Comparison of ENCODE assay signal across 20 mouse cellular contexts in genomic region chr1:54954856-54955255, GRCm38 (mm10). TPM values are rescaled to one million over a fixed set of nuclear protein-coding genes. Genes with fewer than 3 reads are reported as not detected.
DNase-seq lines count a peak whose midpoint lies in the region; ATAC-seq lines count a peak whose summit lies in the region.
"Had no signal": no experiment of that assay in that cellular context is flagged by ENCODE, and none has a peak within 500 bp of the region (broad histone marks: within the 10 kb centered on the region; RNA-seq: fewer than 3 reads in every experiment).

No protein-coding gene starts in this region.

- no peaks in the 10 kb centered on the region for H3K27me3 ChIP-seq in embryonic facial prominence, embryonic 11.5 days (ENCODE audit: control insufficient read depth, insufficient read depth, low read length)
- no peaks in the 10 kb centered on the region for H3K27me3 ChIP-seq in embryonic facial prominence, embryonic 10.5 days (replicated peaks; ENCODE audit: low read depth, poor library complexity, severe bottlenecking)
- no peaks in the 10 kb centered on the region for H3K27me3 ChIP-seq in megakaryocyte, embryonic 14.5 days (replicated peaks)
- H3K27me3 ChIP-seq: heart, embryonic 12.5 days; hindbrain, embryonic 15.5 days; limb, embryonic 12.5 days; midbrain, embryonic 15.5 days; stomach, embryonic 15.5 days had no signal

- H3K36me3 ChIP-seq in embryonic facial prominence, embryonic 11.5 days (replicated peaks; ENCODE audit: control insufficient read depth, insufficient read depth, low read depth, low read length): no peaks in the 10 kb centered on the region
- no peaks in the 10 kb centered on the region for H3K36me3 ChIP-seq in embryonic facial prominence, embryonic 10.5 days (replicated peaks)
- no peaks in the 10 kb centered on the region for H3K36me3 ChIP-seq in megakaryocyte, embryonic 14.5 days (replicated peaks; ENCODE audit: low read length)
- H3K36me3 ChIP-seq: heart, embryonic 12.5 days; hindbrain, embryonic 15.5 days; limb, embryonic 12.5 days; midbrain, embryonic 15.5 days; stomach, embryonic 15.5 days had no signal

- H3K9ac ChIP-seq in embryonic facial prominence, embryonic 11.5 days (replicated peaks; ENCODE audit: low read length): no peak overlapping the region
- H3K9ac ChIP-seq: heart, embryonic 12.5 days; hindbrain, embryonic 15.5 days; limb, embryonic 12.5 days; midbrain, embryonic 15.5 days; stomach, embryonic 15.5 days had no signal

- no peaks in the 10 kb centered on the region for H3K9me3 ChIP-seq in embryonic facial prominence, embryonic 11.5 days (replicated peaks; ENCODE audit: control insufficient read depth, low read length)
- H3K9me3 ChIP-seq in embryonic facial prominence, embryonic 10.5 days: no peaks in the 10 kb centered on the region
- peaks cover 5% of the 10 kb centered on the region for H3K9me3 ChIP-seq in megakaryocyte, embryonic 14.5 days
- H3K9me3 ChIP-seq: heart, embryonic 12.5 days; hindbrain, embryonic 15.5 days; limb, embryonic 12.5 days; midbrain, embryonic 15.5 days; stomach, embryonic 15.5 days had no signal

- no peaks in the 10 kb centered on the region for H3K4me1 ChIP-seq in embryonic facial prominence, embryonic 11.5 days (ENCODE audit: control insufficient read depth, insufficient read depth, low read length)
- H3K4me1 ChIP-seq in embryonic facial prominence, embryonic 10.5 days: no peaks in the 10 kb centered on the region
- peaks cover 7% of the 10 kb centered on the region; the same call in 1 of the 2 replicates for H3K4me1 ChIP-seq in megakaryocyte, embryonic 14.5 days
- H3K4me1 ChIP-seq: heart, embryonic 12.5 days; hindbrain, embryonic 15.5 days; midbrain, embryonic 15.5 days; stomach, embryonic 15.5 days had no signal

- no peak overlapping the region for H3K4me2 ChIP-seq in embryonic facial prominence, embryonic 11.5 days (ENCODE audit: low read depth, low read length)
- H3K4me2 ChIP-seq: heart, embryonic 12.5 days; hindbrain, embryonic 15.5 days; limb, embryonic 12.5 days; midbrain, embryonic 15.5 days; stomach, embryonic 15.5 days had no signal

- no peak overlapping the region for H3K4me3 ChIP-seq in embryonic facial prominence, embryonic 11.5 days (ENCODE audit: low read depth, low read length)
- H3K4me3 ChIP-seq in embryonic facial prominence, embryonic 10.5 days: no peak overlapping the region
- H3K4me3 ChIP-seq in megakaryocyte, embryonic 14.5 days (replicated peaks): peak overlapping the region; percentile 2
- H3K4me3 ChIP-seq: heart, embryonic 12.5 days; hindbrain, embryonic 15.5 days; limb, embryonic 12.5 days; midbrain, embryonic 15.5 days; stomach, embryonic 15.5 days had no signal

- 0 out of 2 replicates have a peak, but pooled peaks have one; percentile 34 for ATAC-seq in embryonic facial prominence, embryonic 11.5 days (replicated peaks; ENCODE audit: insufficient number of reproducible peaks, low FRiP score, low TSS enrichment, low read depth)
- no peak for ATAC-seq in megakaryocyte, adult 5-6 weeks (ENCODE audit: poor library complexity, severe bottlenecking)
- ATAC-seq: forebrain, embryonic 14.5 days; midbrain, embryonic 15.5 days had no signal

- no peak overlapping the region for H3K27ac ChIP-seq in embryonic facial prominence, embryonic 11.5 days (replicated peaks; ENCODE audit: low read depth, low read length)
- H3K27ac ChIP-seq in embryonic facial prominence, embryonic 10.5 days (replicated peaks): no peak overlapping the region
- H3K27ac ChIP-seq: hindbrain, embryonic 15.5 days; limb, embryonic 12.5 days; macrophage; midbrain, embryonic 15.5 days; stomach, embryonic 15.5 days had no signal

- WGBS in embryonic facial prominence, embryonic 11.5 days: 78% methylated on average over 4 of the region's 4 CpGs
- 85% methylated on average over 4 of the region's 4 CpGs for WGBS in embryonic facial prominence, embryonic 10.5 days

- no peak for DNase-seq in embryonic facial prominence, embryonic 11.5 days (ENCODE audit: low spot score)
- no peak for DNase-seq in embryonic facial prominence, embryonic 10.5 days (ENCODE audit: low spot score)
- DNase-seq in T-cell, adult 2 months (ENCODE audit: low spot score): peak; percentile 8
- peak; percentile 29 for DNase-seq in thymus, postnatal 14 days
- no peak for DNase-seq in right cerebral cortex, postnatal 14 days
- no peak for DNase-seq in layer of hippocampus, postnatal 36 days
- DNase-seq: cerebellum, adult 9-11 months; embryo, embryonic 11 days; gastrocnemius, postnatal 36 days; kidney, adult 9 months; kidney, postnatal 4 days had no signal

RNA-seq across cellular contexts. Expression of gene Ankrd44, which starts 28.7 kb away (rescaled TPM):
- 24.3 and 24.4 TPM in 2 replicates for polyA plus RNA-seq in embryonic facial prominence, embryonic 11.5 days (2014; fragmentation: Nextera tagmentation; extraction: Ambion mirVana)
- polyA plus RNA-seq in embryonic facial prominence, embryonic 10.5 days (2016; fragmentation: Nextera tagmentation; extraction: Ambion mirVana): 17.4 and 19.2 TPM in 2 replicates
- 0.55 TPM in 1 of 2 replicates, not detected in the other for polyA plus RNA-seq in megakaryocyte, embryonic 14.5 days (2012; ENCODE audit: insufficient read depth, low replicate concordance)
- 205 and 209 TPM in 2 replicates for total RNA-seq in megakaryocyte, adult 5-6 weeks (2015)
- 124 and 138 TPM in 2 replicates for total RNA-seq in megakaryocyte, adult 5-6 weeks (2017)
- total RNA-seq in layer of hippocampus, postnatal 36 days (2021): 10 to 100 TPM; 13.5 to 16.5 TPM

Comparison
In these comparisons a context has a peak if more than half of its experiments do, and no peak if none do; other contexts are left out.
1. DNase-seq: peak in T-cell, adult 2 months (single experiment) and thymus, postnatal 14 days (single experiment); none in embryonic facial prominence, embryonic 11.5 days (single experiment), embryonic facial prominence, embryonic 10.5 days (single experiment), right cerebral cortex, postnatal 14 days (single experiment) and layer of hippocampus, postnatal 36 days (0 of 2).
2. RNA of gene Ankrd44, which starts 28.7 kb away (polyA plus RNA-seq): 24.3 to 24.4 TPM in embryonic facial prominence, embryonic 11.5 days and 17.4 to 19.2 TPM in embryonic facial prominence, embryonic 10.5 days; 0.55 TPM in megakaryocyte, embryonic 14.5 days; every median in the first group is over 10 times any median in the second.